Mouse (Mus musculus): ENCODE results near the gene Myf6. TPM values are rescaled to one million over a fixed set of nuclear protein-coding genes. Genes with fewer than 3 reads are reported as not detected.

Gene Myf6
- not detected for total RNA-seq (2021)
- long read RNA-seq = 0 reads

- no peak for DNase-seq (ENCODE audit: low spot score in 2 of 2)
These were observed at the start of gene Myf6 for GRCm38 (mm10) chr10:107494568-107494967. Gene Myf6 (minus strand): TSS chr10:107494737.

- DNase-seq (ENCODE audit: low spot score in 2 of 2) = no peak
These were observed 48.5 kb upstream of the Myf6 start for GRCm38 (mm10) chr10:107543026-107543425.

GRCm38 (mm10) chr10:107528758-107529157 is 34.2 kb upstream of the Myf6 start:
- DNase-seq (ENCODE audit: low spot score in 2 of 2) = no peak

- DNase-seq (ENCODE audit: low spot score in 2 of 2) = no peak
These were observed 24.7 kb upstream of the Myf6 start for GRCm38 (mm10) chr10:107519216-107519615.

- DNase-seq (ENCODE audit: low spot score in 2 of 2) = no peak
These were observed 22.1 kb upstream of the Myf6 start for GRCm38 (mm10) chr10:107516641-107517040.

- DNase-seq (ENCODE audit: low spot score in 2 of 2) = no peak
These were observed 20.2 kb upstream of the Myf6 start for GRCm38 (mm10) chr10:107514735-107515134.

GRCm38 (mm10) chr10:107506397-107506796 is 11.9 kb upstream of the Myf6 start:
- DNase-seq (ENCODE audit: low spot score in 2 of 2) = no peak

GRCm38 (mm10) chr10:107503430-107503829 is 8.9 kb upstream of the Myf6 start:
- DNase-seq (ENCODE audit: low spot score in 2 of 2) = no peak

GRCm38 (mm10) chr10:107502193-107502592 is 7.7 kb upstream of the Myf6 start:
- no peak for DNase-seq (ENCODE audit: low spot score in 2 of 2)

GRCm38 (mm10) chr10:107499656-107500055 is 5.1 kb upstream of the Myf6 start:
- DNase-seq (ENCODE audit: low spot score in 2 of 2) = peak in 1 of 2 experiments; percentile 48

- no peak for DNase-seq (ENCODE audit: low spot score in 2 of 2)
These were observed 1.9 kb upstream of the Myf6 start for GRCm38 (mm10) chr10:107496402-107496801.

GRCm38 (mm10) chr10:107493580-107494474 is 710 bp downstream of the Myf6 start:
- no peak for DNase-seq (ENCODE audit: low spot score in 2 of 2)

GRCm38 (mm10) chr10:107492867-107493579 is 1.5 kb downstream of the Myf6 start:
- DNase-seq (ENCODE audit: low spot score in 2 of 2) = no peak

GRCm38 (mm10) chr10:107488654-107489315 is 5.8 kb downstream of the Myf6 start:
- no peak for DNase-seq (ENCODE audit: low spot score in 2 of 2)

- no peak for DNase-seq (ENCODE audit: low spot score in 2 of 2)
These were observed 7.8 kb downstream of the Myf6 start for GRCm38 (mm10) chr10:107486770-107487169.

- DNase-seq (ENCODE audit: low spot score in 2 of 2) = no peak
These were observed 8.7 kb downstream of the Myf6 start, which contains the start of gene Myf5 for GRCm38 (mm10) chr10:107485870-107486269. Gene Myf5 (minus strand): TSS chr10:107486134.

- DNase-seq (ENCODE audit: low spot score in 2 of 2) = no peak
These were observed 10.5 kb downstream of the Myf6 start for GRCm38 (mm10) chr10:107484050-107484449.

GRCm38 (mm10) chr10:107473497-107473896 is 21.0 kb downstream of the Myf6 start:
- DNase-seq (ENCODE audit: low spot score in 2 of 2) = peak in 1 of 2 experiments; percentile 9

- DNase-seq (ENCODE audit: low spot score in 2 of 2) = no peak
These were observed 22.8 kb downstream of the Myf6 start for GRCm38 (mm10) chr10:107471712-107472111.

GRCm38 (mm10) chr10:107467819-107468218 is 26.7 kb downstream of the Myf6 start:
- no peak for DNase-seq (ENCODE audit: low spot score in 2 of 2)

GRCm38 (mm10) chr10:107449496-107450330 is 44.8 kb downstream of the Myf6 start:
- DNase-seq (ENCODE audit: low spot score in 2 of 2) = no peak
